Mouse (Mus musculus) embryonic fibroblast, embryonic 13.5 days (primary cell): ENCODE measurements around the gene Vil1.

Source experiments
- CTCF ChIP-seq: IDR thresholded peaks from 2 replicates; pipeline ENCODE4 v1.5.1; 2011; ENCODE audit warnings: mild to moderate bottlenecking, control low read depth, low read length, moderate library complexity, borderline replicate concordance; ENCODE audit not compliant: insufficient read depth
- POLR2A ChIP-seq: IDR thresholded peaks from 2 replicates; pipeline ENCODE4 v1.6.1; 2011; ENCODE audit warnings: low read depth, mild to moderate bottlenecking, control low read depth, low read length, moderate library complexity

- TF ChIP-seq CTCF (no peak), POLR2A (no peak)
Measured at GRCm38 (mm10) chr1:74425845-74426244, 16.7 kb downstream of the Vil1 start.
